Mouse (Mus musculus) embryonic facial prominence, embryonic 13.5 days (tissue): ENCODE data around the gene Rab3gap1. TPM values are rescaled to one million over a fixed set of nuclear protein-coding genes. Genes with fewer than 3 reads are reported as not detected.

ENCODE experiments used
- ATAC-seq: fragments of 200-750 bp; cut with Nextera tagmentation; 2 replicates; pipeline ENCODE4 v1.8.0; 2017; ENCODE audit warnings: low read depth; ENCODE audit not compliant: insufficient number of reproducible peaks, insufficient read depth, low FRiP score, low TSS enrichment
- H3K27ac ChIP-seq: fragments of 300-500 bp; sonication (generic); 2 replicates; pipeline ENCODE4 v1.5.1; 2015; ENCODE audit warnings: moderate library complexity, mild to moderate bottlenecking, inconsistent platforms
- H3K27me3 ChIP-seq: fragments of 300-500 bp; sonication (generic); 2 replicates; pipeline ENCODE4 v1.6.1; 2015; ENCODE audit warnings: mild to moderate bottlenecking, inconsistent platforms
- H3K36me3 ChIP-seq: fragments of 300-500 bp; sonication (generic); 2 replicates; pipeline ENCODE4 v1.6.1; 2015; ENCODE audit warnings: mild to moderate bottlenecking, inconsistent platforms
- H3K4me1 ChIP-seq: fragments of 300-500 bp; sonication (generic); 2 replicates; pipeline ENCODE4 v1.6.1; 2015; ENCODE audit warnings: inconsistent platforms
- H3K4me2 ChIP-seq: fragments of 300-500 bp; sonication (generic); 2 replicates; pipeline ENCODE4 v1.6.1; 2015; ENCODE audit warnings: moderate library complexity, mild to moderate bottlenecking, inconsistent platforms
- H3K4me3 ChIP-seq: fragments of 300-500 bp; sonication (generic); 2 replicates; pipeline ENCODE4 v1.5.1; 2015; ENCODE audit warnings: mild to moderate bottlenecking, inconsistent platforms
- H3K9ac ChIP-seq: fragments of 300-500 bp; sonication (generic); 2 replicates; pipeline ENCODE4 v1.6.1; 2015; ENCODE audit warnings: mild to moderate bottlenecking, inconsistent platforms
- H3K9me3 ChIP-seq: fragments of 300-500 bp; sonication (generic); 2 replicates; pipeline ENCODE4 v1.6.1; 2016; ENCODE audit warnings: inconsistent platforms
- WGBS: fragments of 180-500 bp; shearing (Covaris S2); methylation state at CpG from one replicate; pipeline ENCODE4 v1.1.7; 2015; ENCODE audit warnings: mixed read lengths; 5-methylcytosine and 5-hydroxymethylcytosine counted together
- polyA plus RNA-seq: library from polyadenylated mRNA; unstranded; fragments of >200 nt; fragmentation: Nextera tagmentation; extraction: Ambion mirVana; gene quantifications from 2 replicates; pipeline ENCODE4 v1.2.1, GENCODE M21; 2015

The Rab3gap1 gene
- polyA plus RNA-seq, 1 experiment from 2014 or later = 24.7 TPM

- H3K27ac ChIP-seq = peak overlapping the region; percentile 62
- H3K4me2 ChIP-seq = no peak overlapping the region
- ATAC-seq = peak; percentile 64; the same call in 1 of the 2 replicates
- no peaks in the 10 kb centered on the region for H3K27me3 ChIP-seq
- peaks cover 8% of the 10 kb centered on the region; the same call in 1 of the 2 replicates for H3K4me1 ChIP-seq
- no peak overlapping the region for H3K4me3 ChIP-seq
- H3K9ac ChIP-seq = no peak overlapping the region
- H3K36me3 ChIP-seq = peaks cover 11% of the 10 kb centered on the region; the same call in 1 of the 2 replicates
- WGBS = 37% methylated on average over 5 of the region's 5 CpGs
- H3K9me3 ChIP-seq = no peaks in the 10 kb centered on the region
These were observed 90.2 kb downstream of the Rab3gap1 start for GRCm38 (mm10) chr1:127958801-127959200.

GRCm38 (mm10) chr1:127959312-127959718 is 90.7 kb downstream of the Rab3gap1 start:
- no peak for ATAC-seq
- no peaks in the 10 kb centered on the region for H3K9me3 ChIP-seq
- H3K9ac ChIP-seq = no peak overlapping the region
- peak overlapping the region; percentile 62 for H3K27ac ChIP-seq
- peaks cover 8% of the 10 kb centered on the region; the same call in 1 of the 2 replicates for H3K4me1 ChIP-seq
- H3K4me3 ChIP-seq = no peak overlapping the region
- H3K4me2 ChIP-seq = no peak overlapping the region
- WGBS = 64% methylated on average over 7 of the region's 7 CpGs
- no peaks in the 10 kb centered on the region for H3K27me3 ChIP-seq
- H3K36me3 ChIP-seq = peaks cover 11% of the 10 kb centered on the region; the same call in 1 of the 2 replicates

- no peak for ATAC-seq
- H3K9me3 ChIP-seq = no peaks in the 10 kb centered on the region
- peaks cover 8% of the 10 kb centered on the region; the same call in 1 of the 2 replicates for H3K4me1 ChIP-seq
- H3K36me3 ChIP-seq = peaks cover 13% of the 10 kb centered on the region; the same call in 1 of the 2 replicates
- H3K9ac ChIP-seq = no peak overlapping the region
- H3K27ac ChIP-seq = no peak overlapping the region
- H3K27me3 ChIP-seq = no peaks in the 10 kb centered on the region
- WGBS = 79% methylated on average over 1 of the region's 1 CpGs
- no peak overlapping the region for H3K4me2 ChIP-seq
- no peak overlapping the region for H3K4me3 ChIP-seq
These were observed 92.6 kb downstream of the Rab3gap1 start for GRCm38 (mm10) chr1:127961140-127961539.

GRCm38 (mm10) chr1:127963326-127963725 is 94.8 kb downstream of the Rab3gap1 start:
- 83% methylated on average over 3 of the region's 3 CpGs for WGBS
- H3K9ac ChIP-seq = no peak overlapping the region
- H3K27me3 ChIP-seq = no peaks in the 10 kb centered on the region
- H3K36me3 ChIP-seq = peaks cover 10% of the 10 kb centered on the region; the same call in 1 of the 2 replicates
- H3K4me2 ChIP-seq = no peak overlapping the region
- H3K9me3 ChIP-seq = no peaks in the 10 kb centered on the region
- H3K4me1 ChIP-seq = peaks cover 8% of the 10 kb centered on the region; the same call in 1 of the 2 replicates
- ATAC-seq = no peak
- H3K4me3 ChIP-seq = no peak overlapping the region
- H3K27ac ChIP-seq = no peak overlapping the region

- H3K4me3 ChIP-seq = no peak overlapping the region
- H3K4me1 ChIP-seq = no peaks in the 10 kb centered on the region
- H3K9me3 ChIP-seq = no peaks in the 10 kb centered on the region
- H3K9ac ChIP-seq = no peak overlapping the region
- 78% methylated on average over 4 of the region's 4 CpGs for WGBS
- H3K4me2 ChIP-seq = no peak overlapping the region
- peaks cover 7% of the 10 kb centered on the region; the same call in 1 of the 2 replicates for H3K36me3 ChIP-seq
- H3K27ac ChIP-seq = no peak overlapping the region
- no peak for ATAC-seq
- no peaks in the 10 kb centered on the region for H3K27me3 ChIP-seq
These were observed 102.3 kb downstream of the Rab3gap1 start for GRCm38 (mm10) chr1:127970870-127971269.

GRCm38 (mm10) chr1:127974082-127974481 is 105.5 kb downstream of the Rab3gap1 start:
- Histone ChIP-seq H3K9me3 (no peaks in the 10 kb centered on the region), H3K27ac (no peak overlapping the region), H3K36me3 (peaks cover 7% of the 10 kb centered on the region; the same call in 1 of the 2 replicates), H3K9ac (no peak overlapping the region), H3K4me1 (no peaks in the 10 kb centered on the region), H3K4me3 (no peak overlapping the region), H3K4me2 (no peak overlapping the region), H3K27me3 (no peaks in the 10 kb centered on the region)
- WGBS = 86% methylated on average over 4 of the region's 4 CpGs
- no peak for ATAC-seq

GRCm38 (mm10) chr1:127975676-127976075 is 107.1 kb downstream of the Rab3gap1 start:
- Histone ChIP-seq H3K4me3 (no peak overlapping the region), H3K9ac (no peak overlapping the region), H3K4me1 (no peaks in the 10 kb centered on the region), H3K27ac (no peak overlapping the region), H3K36me3 (peaks cover 7% of the 10 kb centered on the region; the same call in 1 of the 2 replicates), H3K27me3 (no peaks in the 10 kb centered on the region), H3K4me2 (no peak overlapping the region), H3K9me3 (no peaks in the 10 kb centered on the region)
- no peak for ATAC-seq
- 86% methylated on average over 2 of the region's 2 CpGs for WGBS

- Histone ChIP-seq H3K36me3 (peaks cover 7% of the 10 kb centered on the region; the same call in 1 of the 2 replicates), H3K9me3 (no peaks in the 10 kb centered on the region), H3K27me3 (no peaks in the 10 kb centered on the region), H3K27ac (no peak overlapping the region), H3K4me1 (peaks cover 3% of the 10 kb centered on the region; the same call in 1 of the 2 replicates), H3K9ac (no peak overlapping the region), H3K4me2 (no peak overlapping the region), H3K4me3 (no peak overlapping the region)
- no peak for ATAC-seq
- 84% methylated on average over 6 of the region's 6 CpGs for WGBS
These were observed 107.5 kb downstream of the Rab3gap1 start for GRCm38 (mm10) chr1:127976106-127976505.

GRCm38 (mm10) chr1:127978125-127978524 is 109.6 kb downstream of the Rab3gap1 start:
- Histone ChIP-seq H3K9me3 (no peaks in the 10 kb centered on the region), H3K27me3 (no peaks in the 10 kb centered on the region), H3K4me1 (peaks cover 7% of the 10 kb centered on the region; the same call in 1 of the 2 replicates), H3K36me3 (no peaks in the 10 kb centered on the region), H3K4me2 (no peak overlapping the region), H3K27ac (no peak overlapping the region), H3K9ac (no peak overlapping the region), H3K4me3 (no peak overlapping the region)
- no peak for ATAC-seq
- 83% methylated on average over 1 of the region's 1 CpGs for WGBS

GRCm38 (mm10) chr1:127980911-127981559 is 112.5 kb downstream of the Rab3gap1 start:
- Histone ChIP-seq H3K9ac (no peak overlapping the region), H3K27ac (no peak overlapping the region), H3K4me2 (no peak overlapping the region), H3K4me3 (no peak overlapping the region), H3K27me3 (no peaks in the 10 kb centered on the region), H3K9me3 (no peaks in the 10 kb centered on the region), H3K36me3 (no peaks in the 10 kb centered on the region), H3K4me1 (peaks cover 13% of the 10 kb centered on the region)
- ATAC-seq = no peak
- 30% methylated on average over 2 of the region's 2 CpGs for WGBS

GRCm38 (mm10) chr1:127982268-127982667 is 113.7 kb downstream of the Rab3gap1 start:
- 77% methylated on average over 3 of the region's 3 CpGs for WGBS
- Histone ChIP-seq H3K9ac (no peak overlapping the region), H3K4me2 (no peak overlapping the region), H3K27ac (no peak overlapping the region), H3K27me3 (no peaks in the 10 kb centered on the region), H3K4me1 (peaks cover 13% of the 10 kb centered on the region), H3K4me3 (no peak overlapping the region), H3K9me3 (no peaks in the 10 kb centered on the region), H3K36me3 (no peaks in the 10 kb centered on the region)
- ATAC-seq = no peak
